Mouse (Mus musculus) MEL (cell line): ENCODE data around the gene Trpm8.
A peak's percentile ranks its signal among the peaks of the same experiment; 100 is the strongest.

ENCODE experiments used
- CTCF ChIP-seq, 3 experiments: IDR thresholded peaks in 2 of 3; conservative IDR thresholded peaks in 1 of 3; 2 replicates each; pipeline ENCODE4 v1.5.1; 2011 to 2012; ENCODE audit warnings: low read length in 3 of 3, low read depth in 2 of 3, mild to moderate bottlenecking in 2 of 3, improper control_type of control experiment in 1 of 3, inconsistent platforms in 1 of 3, mixed read lengths in 1 of 3, moderate library complexity in 1 of 3; ENCODE audit not compliant: control insufficient read depth in 1 of 3, insufficient read depth in 1 of 3, poor library complexity in 1 of 3, severe bottlenecking in 1 of 3
- ETS1 ChIP-seq: IDR thresholded peaks from 2 replicates; pipeline ENCODE4 v1.6.1; 2012; ENCODE audit warnings: low read depth, mild to moderate bottlenecking, inconsistent platforms, low read length, improper control_type of control experiment, moderate library complexity
- GABPA ChIP-seq: IDR thresholded peaks from 2 replicates; pipeline ENCODE4 v1.6.1; 2012; ENCODE audit warnings: low read depth, mild to moderate bottlenecking, inconsistent platforms, low read length, improper control_type of control experiment, moderate library complexity
- HCFC1 ChIP-seq: IDR thresholded peaks from 2 replicates; pipeline ENCODE4 v1.6.1; 2012; ENCODE audit warnings: low read depth, mild to moderate bottlenecking, inconsistent platforms, low read length, improper control_type of control experiment, moderate library complexity
- KAT2A ChIP-seq: conservative IDR thresholded peaks from 2 replicates; pipeline ENCODE4 v1.6.1; 2012; ENCODE audit warnings: low read depth, low read length, improper control_type of control experiment, inconsistent platforms
- MAFK ChIP-seq: IDR thresholded peaks from 2 replicates; pipeline ENCODE4 v1.6.1; 2011; ENCODE audit warnings: low read depth, mild to moderate bottlenecking, low read length, improper control_type of control experiment, borderline replicate concordance
- MYB ChIP-seq: IDR thresholded peaks from 2 replicates; pipeline ENCODE4 v1.6.1; 2011; ENCODE audit warnings: mild to moderate bottlenecking, low read depth, low read length, improper control_type of control experiment
- POLR2A ChIP-seq, 2 experiments: IDR thresholded peaks; 2 replicates each; pipeline ENCODE4 v1.6.1; 2011 to 2012; ENCODE audit warnings: low read length in 2 of 2, mild to moderate bottlenecking in 2 of 2, control low read depth in 1 of 2, improper control_type of control experiment in 1 of 2, low read depth in 1 of 2, moderate library complexity in 1 of 2; ENCODE audit not compliant: control insufficient read depth in 1 of 2, insufficient read depth in 1 of 2, poor library complexity in 1 of 2
- TAL1 ChIP-seq: IDR thresholded peaks from 2 replicates; pipeline ENCODE4 v1.6.1; 2012; ENCODE audit warnings: mild to moderate bottlenecking, inconsistent platforms, low read length, moderate library complexity, mixed read lengths
- ZC3H11A ChIP-seq: IDR thresholded peaks from 2 replicates; pipeline ENCODE4 v1.6.1; 2012; ENCODE audit warnings: low read depth, mild to moderate bottlenecking, inconsistent platforms, low read length, improper control_type of control experiment

- TF ChIP-seq MAFK (no peak), CTCF (IDR thresholded peaks at IDR 0.05 in 2 of 3, conservative IDR thresholded peaks at IDR 0.05 in 1 of 3; ENCODE audit: control insufficient read depth in 1 of 3, insufficient read depth in 1 of 3, low read depth in 2 of 3, low read length in 3 of 3, poor library complexity in 1 of 3, severe bottlenecking in 1 of 3) (no peak), ETS1 (no peak), KAT2A (no peak), MYB (no peak), POLR2A (IDR thresholded peaks at IDR 0.05; ENCODE audit: control insufficient read depth in 1 of 2, insufficient read depth in 1 of 2, low read depth in 1 of 2, low read length in 2 of 2, poor library complexity in 1 of 2) (no peak), GABPA (no peak), HCFC1 (no peak), TAL1 (0 out of 2 replicates have a peak, but pooled peaks have one; percentile 1), ZC3H11A (no peak)
These were observed 47.5 kb upstream of the Trpm8 start for GRCm38 (mm10) chr1:88229986-88230385.
